Mouse (Mus musculus): Measurements from ENCODE around the gene Fcrl1.

DNA sequence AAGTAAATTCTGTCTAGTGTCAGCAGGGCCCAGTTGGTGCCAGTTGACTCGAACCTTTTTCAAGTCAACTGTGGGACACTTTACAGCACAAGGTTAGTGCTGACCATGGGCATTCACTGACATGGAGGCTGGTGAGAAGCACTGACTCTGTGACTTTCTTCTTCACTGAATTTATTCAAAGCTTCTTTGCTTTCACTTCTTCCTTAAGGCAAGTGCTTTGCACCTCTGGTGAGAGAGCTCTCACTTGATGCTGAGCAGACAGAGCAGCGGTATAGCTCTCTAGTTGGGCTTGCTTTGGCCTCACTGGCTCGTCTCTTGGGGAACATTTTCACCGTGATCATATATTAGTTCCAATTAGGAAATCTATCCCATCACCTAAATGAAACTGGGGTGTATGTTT is 23.7 kb downstream of the Fcrl1 start:
- no peak; the same call in 1 of the 2 replicates for TF ChIP-seq POLR2A (IDR thresholded peaks at IDR 0.05; ENCODE audit: low read depth, low read length)
- no peak for TF ChIP-seq CTCF (IDR thresholded peaks at IDR 0.05; ENCODE audit: extremely low read depth, insufficient read depth, insufficient read length, insufficient replicate concordance)

Data from spleen, adult 2 months (tissue).